Comparison of ENCODE assay signal across 18 mouse cellular contexts in genomic region chr17:9484098-9484497, GRCm38 (mm10).
DNase-seq lines count a peak whose midpoint lies in the region; ATAC-seq and TF ChIP-seq lines count a peak whose summit lies in the region.
"Had no signal": no experiment of that assay in that cellular context is flagged by ENCODE, and none has a peak within 500 bp of the region (broad histone marks: within the 10 kb centered on the region; RNA-seq: fewer than 3 reads in every experiment).

No protein-coding gene starts in this region.

- H3K27me3 ChIP-seq in kidney, adult 2 months (replicated peaks; ENCODE audit: control insufficient read depth, insufficient read depth, low read length), result no peaks in the 10 kb centered on the region
- H3K27me3 ChIP-seq in lung, embryonic 14.5 days (ENCODE audit: insufficient read depth, low read length), result no peaks in the 10 kb centered on the region
- no peaks in the 10 kb centered on the region for H3K27me3 ChIP-seq in Patski
- H3K27me3 ChIP-seq in midbrain, embryonic 11.5 days (ENCODE audit: control insufficient read depth, insufficient read depth, low read length), result no peaks in the 10 kb centered on the region
- H3K27me3 ChIP-seq: liver, embryonic 13.5 days; neural tube, embryonic 12.5 days; stomach, embryonic 15.5 days had no signal

- WGBS in kidney, adult 2 months, result 60% methylated on average over 7 of the region's 7 CpGs
- WGBS in lung, embryonic 14.5 days, result 66% methylated on average over 7 of the region's 7 CpGs
- 70% methylated on average over 7 of the region's 7 CpGs for WGBS in midbrain, embryonic 11.5 days

- no peak for DNase-seq in kidney, adult 2 months
- no peak for DNase-seq in kidney, postnatal 4 days
- DNase-seq in lung, embryonic 14.5 days, result no peak
- DNase-seq in lung, postnatal 25 days (ENCODE audit: low spot score), result no peak
- no peak for DNase-seq in Patski (ENCODE audit: low read depth, low spot score)
- DNase-seq in mesoderm, embryonic 11.5 days (ENCODE audit: low read depth, low spot score), result peak; percentile 2
- DNase-seq in Muller cell, postnatal 12 days (ENCODE audit: inconsistent ontology term), result no peak
- DNase-seq in midbrain, embryonic 11.5 days (ENCODE audit: low spot score, missing footprints), result no peak
- DNase-seq: adrenal gland, adult 8-10 months; cerebellum, adult 9-11 months; gastrocnemius, postnatal 25 days; heart, postnatal 4 days; liver, embryonic 13.5 days; thymus, postnatal 36 days had no signal

- no peaks in the 10 kb centered on the region for H3K9me3 ChIP-seq in lung, embryonic 14.5 days (ENCODE audit: low read depth, low read length)
- H3K9me3 ChIP-seq in midbrain, embryonic 11.5 days (ENCODE audit: control insufficient read depth, low read length), result no peaks in the 10 kb centered on the region
- H3K9me3 ChIP-seq: heart, embryonic 13.5 days; liver, embryonic 13.5 days; neural tube, embryonic 12.5 days; stomach, embryonic 15.5 days had no signal

- no peak overlapping the region for H3K4me3 ChIP-seq in kidney, adult 2 months (ENCODE audit: insufficient read depth, low read depth, low read length)
- no peak overlapping the region for H3K4me3 ChIP-seq in lung, embryonic 14.5 days (ENCODE audit: low read depth, low read length)
- no peak overlapping the region for H3K4me3 ChIP-seq in midbrain, embryonic 11.5 days (ENCODE audit: low read depth, low read length)
- H3K4me3 ChIP-seq: heart, embryonic 13.5 days; liver, embryonic 13.5 days; neural tube, embryonic 12.5 days; stomach, embryonic 15.5 days had no signal

- TF ChIP-seq POLR2A in kidney, adult 2 months (IDR thresholded peaks at IDR 0.05; ENCODE audit: low read depth, low read length), result no peak

- no peak for ATAC-seq in lung, embryonic 14.5 days (ENCODE audit: insufficient read depth)
- no peak for ATAC-seq in Patski
- ATAC-seq in midbrain, embryonic 11.5 days (ENCODE audit: low FRiP score), result no peak
- ATAC-seq: midbrain, embryonic 16.5 days had no signal

- in situ Hi-C loops in Patski (cut with MboI; ENCODE audit: low pct_unique_long_range_greater_than_20kb), result no loop called here

- POLR2A ChIA-PET in Patski (lab: Charles Lee), result no interaction called here

- peak; percentile 59 for TF ChIP-seq CTCF in kidney, adult 2 months (conservative IDR thresholded peaks at IDR 0.05; ENCODE audit: insufficient read depth, insufficient read length, low read depth, low read length)
- peak; percentile 23; the same call in 1 of the 2 replicates for TF ChIP-seq CTCF in lung, embryonic 14.5 days (IDR thresholded peaks at IDR 0.05; ENCODE audit: low read depth)
- peak; percentile 11 for TF ChIP-seq CTCF in Patski (IDR thresholded peaks at IDR 0.05)

- H3K27ac ChIP-seq in kidney, adult 2 months (ENCODE audit: insufficient read depth, low read depth, low read length), result no peak overlapping the region
- H3K27ac ChIP-seq in lung, embryonic 14.5 days (ENCODE audit: low read depth), result no peak overlapping the region
- no peak overlapping the region for H3K27ac ChIP-seq in midbrain, embryonic 11.5 days (ENCODE audit: low read depth, low read length)
- H3K27ac ChIP-seq: heart, embryonic 13.5 days; liver, embryonic 13.5 days; neural tube, embryonic 12.5 days; stomach, embryonic 15.5 days had no signal

- CTCF ChIA-PET in Patski (lab: Charles Lee), result no interaction called here

- no peak overlapping the region for H3K4me2 ChIP-seq in lung, embryonic 14.5 days
- H3K4me2 ChIP-seq in midbrain, embryonic 11.5 days, result no peak overlapping the region
- H3K4me2 ChIP-seq: heart, embryonic 13.5 days; liver, embryonic 13.5 days; neural tube, embryonic 12.5 days; stomach, embryonic 15.5 days had no signal

- no peaks in the 10 kb centered on the region for H3K4me1 ChIP-seq in kidney, adult 2 months (ENCODE audit: control insufficient read depth, insufficient read depth, low read length)
- H3K4me1 ChIP-seq in lung, embryonic 14.5 days (ENCODE audit: insufficient read depth), result no peaks in the 10 kb centered on the region
- no peaks in the 10 kb centered on the region for H3K4me1 ChIP-seq in midbrain, embryonic 11.5 days (ENCODE audit: control insufficient read depth, insufficient read depth, low read length)
- H3K4me1 ChIP-seq: heart, embryonic 13.5 days; liver, embryonic 13.5 days; neural tube, embryonic 12.5 days; stomach, embryonic 15.5 days had no signal

- H3K9ac ChIP-seq in lung, embryonic 14.5 days, result no peak overlapping the region
- H3K9ac ChIP-seq in midbrain, embryonic 11.5 days (ENCODE audit: low read length), result no peak overlapping the region
- H3K9ac ChIP-seq: heart, embryonic 13.5 days; liver, embryonic 13.5 days; neural tube, embryonic 12.5 days; stomach, embryonic 15.5 days had no signal

- no peaks in the 10 kb centered on the region for H3K36me3 ChIP-seq in kidney, adult 2 months (ENCODE audit: control insufficient read depth, insufficient read depth, low read length)
- H3K36me3 ChIP-seq in lung, embryonic 14.5 days (ENCODE audit: insufficient read depth), result no peaks in the 10 kb centered on the region
- H3K36me3 ChIP-seq in midbrain, embryonic 11.5 days (ENCODE audit: control insufficient read depth, insufficient read depth, low read length), result no peaks in the 10 kb centered on the region
- H3K36me3 ChIP-seq: heart, embryonic 13.5 days; liver, embryonic 13.5 days; neural tube, embryonic 12.5 days; stomach, embryonic 15.5 days had no signal
